Mouse (Mus musculus) bone marrow, adult 2 months (tissue): ENCODE measurements around the gene Zfr.

Source experiments
- CTCF ChIP-seq: fragments of 200-500 bp; IDR thresholded peaks from 2 replicates; pipeline ENCODE4 v1.5.1; 2011; ENCODE audit warnings: low read length, control low read depth; ENCODE audit not compliant: control insufficient read depth, insufficient read depth
- POLR2A ChIP-seq: fragments of 200-500 bp; IDR thresholded peaks from 2 replicates; pipeline ENCODE4 v1.6.1; 2011; ENCODE audit warnings: low read depth, mild to moderate bottlenecking, control low read depth, low read length, borderline replicate concordance; ENCODE audit not compliant: control insufficient read depth

DNA sequence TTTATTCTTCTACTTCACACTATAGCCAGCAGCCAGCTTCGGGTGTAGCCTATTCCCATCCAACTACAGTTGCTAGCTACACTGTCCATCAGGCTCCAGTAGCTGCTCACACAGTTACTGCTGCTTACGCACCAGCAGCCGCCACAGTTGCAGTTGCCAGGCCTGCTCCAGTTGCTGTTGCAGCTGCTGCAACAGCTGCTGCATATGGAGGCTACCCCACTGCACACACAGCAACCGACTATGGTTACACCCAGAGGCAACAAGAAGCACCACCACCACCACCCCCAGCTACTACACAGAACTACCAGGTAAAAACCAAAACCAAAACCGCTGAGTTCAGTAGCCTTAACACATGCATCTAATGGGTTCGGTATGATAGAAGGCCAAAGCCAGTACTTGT is 18.7 kb downstream of the Zfr start:
- TF ChIP-seq CTCF (no peak), POLR2A (no peak)
